Mouse (Mus musculus) MEL (cell line): ENCODE measurements at regions not wholly inside any gene's neighbourhood (a gene's known extent, or its start where the extent isn't known, plus 50 kb on each side); places are given as distances from the start of the nearest gene placed in this dataset.

ENCODE experiments used
- DNase-seq: peaks from one replicate; pipeline ENCODE4 v3.0.0; 2011; ENCODE audit warnings: low read depth, low spot score
- H3K27ac ChIP-seq: 2 replicates; pipeline ENCODE4 v1.5.1; 2012; ENCODE audit warnings: low read depth, mild to moderate bottlenecking, control low read depth, low read length, moderate library complexity; ENCODE audit not compliant: control insufficient read depth
- H3K27me3 ChIP-seq, 2 experiments: fragments of 150-350 bp in 1 of 2; sonication (generic) in 1 of 2; 2 replicates each; pipeline ENCODE4 v1.6.1; 2012; ENCODE audit warnings: low read length in 2 of 2, mild to moderate bottlenecking in 2 of 2, improper control_type of control experiment in 1 of 2, moderate library complexity in 1 of 2; ENCODE audit not compliant: insufficient read depth in 2 of 2, control insufficient read depth in 1 of 2
- H3K36me3 ChIP-seq, 2 experiments: 2 replicates each; pipeline ENCODE4 v1.6.1; 2012 to 2014; ENCODE audit warnings: low read length in 2 of 2, improper control_type of control experiment in 1 of 2, inconsistent platforms in 1 of 2, mild to moderate bottlenecking in 1 of 2; ENCODE audit not compliant: insufficient read depth in 2 of 2, control insufficient read depth in 1 of 2
- H3K4me1 ChIP-seq, 2 experiments: fragments of 150-350 bp in 1 of 2; sonication (generic) in 1 of 2; 2 replicates each; pipeline ENCODE4 v1.6.1; 2012; ENCODE audit warnings: low read length in 2 of 2, improper control_type of control experiment in 1 of 2, mild to moderate bottlenecking in 1 of 2; ENCODE audit not compliant: insufficient read depth in 2 of 2, control insufficient read depth in 1 of 2
- H3K4me3 ChIP-seq, 2 experiments: fragments of 150-350 bp in 1 of 2; sonication (generic) in 1 of 2; 2 replicates each; pipeline ENCODE4 v1.5.1; 2012; ENCODE audit warnings: low read depth in 2 of 2, low read length in 2 of 2, mild to moderate bottlenecking in 2 of 2, moderate library complexity in 2 of 2, control low read depth in 1 of 2, improper control_type of control experiment in 1 of 2; ENCODE audit not compliant: control insufficient read depth in 1 of 2, insufficient read depth in 1 of 2
- H3K79me2 ChIP-seq: 2 replicates; pipeline ENCODE4 v1.6.1; 2012; ENCODE audit warnings: mild to moderate bottlenecking, low read length, moderate library complexity; ENCODE audit not compliant: control insufficient read depth, poor library complexity, insufficient read depth
- H3K9ac ChIP-seq: 2 replicates; pipeline ENCODE4 v1.6.1; 2012; ENCODE audit warnings: low read depth, mild to moderate bottlenecking, control low read depth, low read length, moderate library complexity; ENCODE audit not compliant: control insufficient read depth, poor library complexity, severe bottlenecking
- H3K9me3 ChIP-seq: fragments of 150-350 bp; sonication (generic); replicated peaks from 2 replicates; pipeline ENCODE4 v1.6.1; 2012; ENCODE audit warnings: mild to moderate bottlenecking, low read length, improper control_type of control experiment, moderate library complexity; ENCODE audit not compliant: insufficient read depth
- CHD1 ChIP-seq: IDR thresholded peaks from 2 replicates; pipeline ENCODE4 v1.6.1; 2012; ENCODE audit warnings: low read depth, mild to moderate bottlenecking, inconsistent platforms, low read length, improper control_type of control experiment
- CTCF ChIP-seq, 3 experiments: IDR thresholded peaks in 2 of 3; conservative IDR thresholded peaks in 1 of 3; 2 replicates each; pipeline ENCODE4 v1.5.1; 2011 to 2012; ENCODE audit warnings: low read length in 3 of 3, low read depth in 2 of 3, mild to moderate bottlenecking in 2 of 3, improper control_type of control experiment in 1 of 3, inconsistent platforms in 1 of 3, mixed read lengths in 1 of 3, moderate library complexity in 1 of 3; ENCODE audit not compliant: control insufficient read depth in 1 of 3, insufficient read depth in 1 of 3, poor library complexity in 1 of 3, severe bottlenecking in 1 of 3
- E2F4 ChIP-seq: IDR thresholded peaks from 2 replicates; pipeline ENCODE4 v1.6.1; 2011; ENCODE audit warnings: low read depth, low read length, improper control_type of control experiment, borderline replicate concordance
- EP300 ChIP-seq, 2 experiments: IDR thresholded peaks; 2 replicates each; pipeline ENCODE4 v1.6.1; 2011; ENCODE audit warnings: improper control_type of control experiment in 2 of 2, low read length in 2 of 2, low read depth in 1 of 2, mild to moderate bottlenecking in 1 of 2
- GATA1 ChIP-seq: IDR thresholded peaks from 2 replicates; pipeline ENCODE4 v1.6.1; 2011; ENCODE audit warnings: low read depth, low read length, improper control_type of control experiment
- HCFC1 ChIP-seq: IDR thresholded peaks from 2 replicates; pipeline ENCODE4 v1.6.1; 2012; ENCODE audit warnings: low read depth, mild to moderate bottlenecking, inconsistent platforms, low read length, improper control_type of control experiment, moderate library complexity
- MXI1 ChIP-seq: IDR thresholded peaks from 2 replicates; pipeline ENCODE4 v1.6.1; 2011; ENCODE audit warnings: mild to moderate bottlenecking, low read depth, low read length, improper control_type of control experiment
- MYB ChIP-seq: IDR thresholded peaks from 2 replicates; pipeline ENCODE4 v1.6.1; 2011; ENCODE audit warnings: mild to moderate bottlenecking, low read depth, low read length, improper control_type of control experiment
- NELFE ChIP-seq: IDR thresholded peaks from 2 replicates; pipeline ENCODE4 v1.6.1; 2011; ENCODE audit warnings: low read depth, low read length, improper control_type of control experiment
- NRF1 ChIP-seq: IDR thresholded peaks from 2 replicates; pipeline ENCODE4 v1.6.1; 2014; ENCODE audit warnings: low read depth, mild to moderate bottlenecking, inconsistent platforms, low read length, improper control_type of control experiment, moderate library complexity; ENCODE audit not compliant: poor library complexity, insufficient read depth, severe bottlenecking
- POLR2A ChIP-seq, 2 experiments: IDR thresholded peaks; 2 replicates each; pipeline ENCODE4 v1.6.1; 2011 to 2012; ENCODE audit warnings: low read length in 2 of 2, mild to moderate bottlenecking in 2 of 2, control low read depth in 1 of 2, improper control_type of control experiment in 1 of 2, low read depth in 1 of 2, moderate library complexity in 1 of 2; ENCODE audit not compliant: control insufficient read depth in 1 of 2, insufficient read depth in 1 of 2, poor library complexity in 1 of 2
- RAD21 ChIP-seq: IDR thresholded peaks from 2 replicates; pipeline ENCODE4 v1.6.1; 2011; ENCODE audit warnings: mild to moderate bottlenecking, low read depth, low read length, improper control_type of control experiment
- SMC3 ChIP-seq: IDR thresholded peaks from 2 replicates; pipeline ENCODE4 v1.6.1; 2011; ENCODE audit warnings: low read depth, low read length, improper control_type of control experiment
- TBP ChIP-seq: IDR thresholded peaks from 2 replicates; pipeline ENCODE4 v1.8.0; 2011; ENCODE audit warnings: low read depth, low read length, improper control_type of control experiment
- TCF12 ChIP-seq: IDR thresholded peaks from 2 replicates; pipeline ENCODE4 v1.6.1; 2014; ENCODE audit warnings: low read depth, mild to moderate bottlenecking, inconsistent platforms, low read length, improper control_type of control experiment, moderate library complexity
- UBTF ChIP-seq: IDR thresholded peaks from 2 replicates; pipeline ENCODE4 v1.6.1; 2012; ENCODE audit warnings: low read depth, mild to moderate bottlenecking, inconsistent platforms, low read length, improper control_type of control experiment, moderate library complexity, borderline replicate concordance; ENCODE audit not compliant: insufficient read depth
- ZKSCAN1 ChIP-seq: IDR thresholded peaks from 2 replicates; pipeline ENCODE4 v1.6.1; 2012; ENCODE audit warnings: low read depth, mild to moderate bottlenecking, inconsistent platforms, low read length, improper control_type of control experiment, moderate library complexity
- ZNF384 ChIP-seq: IDR thresholded peaks from 2 replicates; pipeline ENCODE4 v1.6.1; 2012; ENCODE audit warnings: low read depth, mild to moderate bottlenecking, inconsistent platforms, low read length, improper control_type of control experiment

- Histone ChIP-seq H3K27me3 (no peaks in the 10 kb centered on the region), H3K4me1 (no peaks in the 10 kb centered on the region), H3K9ac (no peak overlapping the region), H3K27ac (no peak overlapping the region), H3K36me3 (no peaks in the 10 kb centered on the region), H3K4me3 (no peak overlapping the region), H3K9me3 (no peaks in the 10 kb centered on the region), H3K79me2 (no peaks in the 10 kb centered on the region)
- DNase-seq = no peak
- no peak for TF ChIP-seq GATA1
- TF ChIP-seq EP300 (IDR thresholded peaks at IDR 0.05; ENCODE audit: low read depth in 1 of 2, low read length in 2 of 2) = no peak
- TF ChIP-seq MXI1 = no peak
- no peak for TF ChIP-seq MYB
- TF ChIP-seq ZKSCAN1 = no peak
- TF ChIP-seq TCF12 = no peak
- TF ChIP-seq ZNF384 = no peak
- no peak for TF ChIP-seq SMC3
- TF ChIP-seq RAD21 = no peak
- no peak for TF ChIP-seq UBTF
- no peak for TF ChIP-seq NELFE
- TF ChIP-seq NRF1 = no peak
- no peak for TF ChIP-seq CHD1
These were observed 289.1 kb upstream of the Sash1 start for GRCm38 (mm10) chr10:9174997-9175396.

- no peaks in the 10 kb centered on the region for H3K79me2 ChIP-seq
- no peak overlapping the region for H3K9ac ChIP-seq
- H3K36me3 ChIP-seq = no peaks in the 10 kb centered on the region
- TF ChIP-seq GATA1 (no peak), HCFC1 (no peak), E2F4 (no peak), TBP (no peak), CTCF (IDR thresholded peaks at IDR 0.05 in 2 of 3, conservative IDR thresholded peaks at IDR 0.05 in 1 of 3; ENCODE audit: control insufficient read depth in 1 of 3, insufficient read depth in 1 of 3, low read depth in 2 of 3, low read length in 3 of 3, poor library complexity in 1 of 3, severe bottlenecking in 1 of 3) (no peak), POLR2A (IDR thresholded peaks at IDR 0.05; ENCODE audit: control insufficient read depth in 1 of 2, insufficient read depth in 1 of 2, low read depth in 1 of 2, low read length in 2 of 2, poor library complexity in 1 of 2) (no peak), NRF1 (no peak)
- TF ChIP-seq, all 39 proteins: peak for 0
- no peak for DNase-seq
- H3K27ac ChIP-seq = no peak overlapping the region
- H3K27me3 ChIP-seq = no peaks in the 10 kb centered on the region
- H3K4me1 ChIP-seq = no peaks in the 10 kb centered on the region
- H3K9me3 ChIP-seq = no peaks in the 10 kb centered on the region
- no peak overlapping the region for H3K4me3 ChIP-seq
These were observed 287.6 kb upstream of the Sash1 start for GRCm38 (mm10) chr10:9173509-9173908.
